16 mouse cellular contexts compared by ENCODE assay signal in genomic region chr10:22301641-22302040, GRCm38 (mm10). TPM values are rescaled to one million over a fixed set of nuclear protein-coding genes. Genes with fewer than 3 reads are reported as not detected.
DNase-seq lines count a peak whose midpoint lies in the region; ATAC-seq and TF ChIP-seq lines count a peak whose summit lies in the region.
"Had no signal": no experiment of that assay in that cellular context is flagged by ENCODE, and none has a peak within 500 bp of the region (broad histone marks: within the 10 kb centered on the region; RNA-seq: fewer than 3 reads in every experiment).

No protein-coding gene starts in this region.

- H3K9ac ChIP-seq in liver, adult 2 months (ENCODE audit: low read depth, low read length) = no peak overlapping the region
- no peak overlapping the region for H3K9ac ChIP-seq in liver, embryonic 11.5 days (ENCODE audit: low read depth, low read length)
- H3K9ac ChIP-seq in forebrain, embryonic 11.5 days (ENCODE audit: low read length) = no peak overlapping the region
- H3K9ac ChIP-seq: intestine, embryonic 15.5 days; limb, embryonic 15.5 days had no signal

- WGBS in liver, adult 2 months = 77% methylated on average over 1 of the region's 1 CpGs
- WGBS in liver, embryonic 11.5 days = 56% methylated on average over 1 of the region's 1 CpGs
- WGBS in forebrain, embryonic 11.5 days = 84% methylated on average over 1 of the region's 1 CpGs
- WGBS in limb, embryonic 10.5 days = 91% methylated on average over 1 of the region's 1 CpGs

- no peaks in the 10 kb centered on the region for H3K9me3 ChIP-seq in liver, embryonic 11.5 days (ENCODE audit: control insufficient read depth, low read length)
- no peaks in the 10 kb centered on the region for H3K9me3 ChIP-seq in forebrain, embryonic 11.5 days (ENCODE audit: control insufficient read depth, low read length)
- H3K9me3 ChIP-seq in limb, embryonic 10.5 days (replicated peaks) = no peaks in the 10 kb centered on the region
- H3K9me3 ChIP-seq: intestine, embryonic 15.5 days; limb, embryonic 15.5 days; midbrain, embryonic 10.5 days had no signal

- TF ChIP-seq CTCF in liver, adult 2 months (IDR thresholded peaks at IDR 0.05; ENCODE audit: low read depth, low read length) = no peak

- no peak overlapping the region for H3K27ac ChIP-seq in liver, adult 2 months (replicated peaks; ENCODE audit: insufficient read depth, low read depth, low read length)
- no peak overlapping the region for H3K27ac ChIP-seq in liver, embryonic 11.5 days (ENCODE audit: low read depth, low read length)
- H3K27ac ChIP-seq in brown adipose tissue, adult 24 weeks (replicated peaks; ENCODE audit: low read depth, low read length) = peak overlapping the region; percentile 77
- H3K27ac ChIP-seq in forebrain, embryonic 11.5 days (ENCODE audit: low read depth, low read length) = no peak overlapping the region
- H3K27ac ChIP-seq in limb, embryonic 10.5 days = no peak overlapping the region
- H3K27ac ChIP-seq: intestine, embryonic 15.5 days; limb, embryonic 15.5 days; midbrain, embryonic 10.5 days had no signal

- no peaks in the 10 kb centered on the region for H3K79me2 ChIP-seq in liver, adult 2 months (ENCODE audit: control insufficient read depth, insufficient read depth, low read length)

- peak overlapping the region; percentile 12; the same call in 1 of the 2 replicates for H3K4me3 ChIP-seq in liver, adult 2 months (ENCODE audit: insufficient read depth, low read depth, low read length)
- no peak overlapping the region for H3K4me3 ChIP-seq in liver, embryonic 11.5 days (ENCODE audit: low read depth, low read length)
- H3K4me3 ChIP-seq in brown adipose tissue, adult 24 weeks (ENCODE audit: insufficient read depth, low read depth, low read length) = peak overlapping the region; percentile 33
- no peak overlapping the region for H3K4me3 ChIP-seq in forebrain, embryonic 11.5 days (ENCODE audit: low read depth, low read length)
- H3K4me3 ChIP-seq in limb, embryonic 10.5 days = no peak overlapping the region
- H3K4me3 ChIP-seq: erythroblast, embryonic 14.5 days; intestine, embryonic 15.5 days; limb, embryonic 15.5 days; midbrain, embryonic 10.5 days had no signal

- no peak overlapping the region for H3K4me2 ChIP-seq in liver, embryonic 11.5 days
- H3K4me2 ChIP-seq in forebrain, embryonic 11.5 days (ENCODE audit: low read depth, low read length, severe bottlenecking) = no peak overlapping the region
- H3K4me2 ChIP-seq: intestine, embryonic 15.5 days; limb, embryonic 15.5 days had no signal

- H3K27me3 ChIP-seq in liver, adult 2 months (ENCODE audit: control insufficient read depth, insufficient read depth, low read length) = no peaks in the 10 kb centered on the region
- H3K27me3 ChIP-seq in liver, embryonic 11.5 days (replicated peaks; ENCODE audit: control insufficient read depth, insufficient read depth, low read length) = no peaks in the 10 kb centered on the region
- H3K27me3 ChIP-seq in forebrain, embryonic 11.5 days (ENCODE audit: control insufficient read depth, insufficient read depth, low read length) = no peaks in the 10 kb centered on the region
- no peaks in the 10 kb centered on the region for H3K27me3 ChIP-seq in limb, embryonic 10.5 days (ENCODE audit: low read depth, poor library complexity, severe bottlenecking)
- H3K27me3 ChIP-seq: intestine, embryonic 15.5 days; limb, embryonic 15.5 days had no signal

- H3K36me3 ChIP-seq in liver, adult 2 months (ENCODE audit: control insufficient read depth, insufficient read depth, low read length) = no peaks in the 10 kb centered on the region
- H3K36me3 ChIP-seq in liver, embryonic 11.5 days (ENCODE audit: control insufficient read depth, insufficient read depth, low read length) = no peaks in the 10 kb centered on the region
- no peaks in the 10 kb centered on the region for H3K36me3 ChIP-seq in forebrain, embryonic 11.5 days (ENCODE audit: control insufficient read depth, insufficient read depth, low read length)
- H3K36me3 ChIP-seq in limb, embryonic 10.5 days = no peaks in the 10 kb centered on the region
- H3K36me3 ChIP-seq: intestine, embryonic 15.5 days; limb, embryonic 15.5 days; midbrain, embryonic 10.5 days had no signal

- TF ChIP-seq POLR2A in liver, adult 2 months (IDR thresholded peaks at IDR 0.05; ENCODE audit: extremely low read depth, insufficient read depth, low read length) = no peak

- no peak for ATAC-seq in liver, embryonic 11.5 days (replicated peaks; ENCODE audit: low FRiP score)
- ATAC-seq in megakaryocyte progenitor cell, adult 5-6 weeks (replicated peaks; ENCODE audit: poor library complexity) = peak; percentile 58
- no peak for ATAC-seq in forebrain, embryonic 11.5 days (replicated peaks; ENCODE audit: low FRiP score)
- ATAC-seq: intestine, embryonic 15.5 days had no signal

- no peaks in the 10 kb centered on the region for H3K4me1 ChIP-seq in liver, adult 2 months (ENCODE audit: control insufficient read depth, insufficient read depth, low read length)
- H3K4me1 ChIP-seq in liver, embryonic 11.5 days (replicated peaks; ENCODE audit: control insufficient read depth, insufficient read depth, low read length) = no peaks in the 10 kb centered on the region
- H3K4me1 ChIP-seq in brown adipose tissue, adult 24 weeks (ENCODE audit: control insufficient read depth, insufficient read depth, insufficient read length, low read length) = no peaks in the 10 kb centered on the region
- no peaks in the 10 kb centered on the region for H3K4me1 ChIP-seq in forebrain, embryonic 11.5 days (replicated peaks; ENCODE audit: control insufficient read depth, insufficient read depth, low read length)
- no peaks in the 10 kb centered on the region for H3K4me1 ChIP-seq in limb, embryonic 10.5 days
- H3K4me1 ChIP-seq: intestine, embryonic 15.5 days; limb, embryonic 15.5 days had no signal

- peak; percentile 21 for DNase-seq in liver, adult 2 months (ENCODE audit: extremely low read depth, low read depth, low spot score)
- no peak for DNase-seq in liver, embryonic 11.5 days (ENCODE audit: low spot score)
- DNase-seq in CD4-positive helper T cell, adult 2 months (ENCODE audit: low read depth, low spot score) = peak; percentile 67
- no peak for DNase-seq in forebrain, embryonic 11.5 days (ENCODE audit: low spot score)
- no peak for DNase-seq in limb, embryonic 10.5 days (ENCODE audit: low spot score)
- DNase-seq in spleen, postnatal 10 days (ENCODE audit: low spot score in 2 of 2) = no peak
- DNase-seq: adrenal gland, postnatal 14 days; cerebellum, adult 11 months; kidney, postnatal 36 days had no signal

RNA-seq across cellular contexts. Expression of gene Raet1d, which starts 58.7 kb away (rescaled TPM):
- 13.0 and 18.3 TPM in 2 replicates for total RNA-seq in liver, adult 2 months (2014; rRNA removed)
- polyA plus RNA-seq in liver, adult 2 months (2012; rRNA removed) = 9.1 and 17.7 TPM in 2 replicates
- polyA plus RNA-seq in liver, embryonic 11.5 days (2014; fragmentation: Nextera tagmentation; extraction: Ambion mirVana) = 8.0 and 8.1 TPM in 2 replicates
- polyA plus RNA-seq in brown adipose tissue, adult 24 weeks (2012; ENCODE audit: insufficient read depth, insufficient read length, missing spikeins) = not detected in 2 replicates
- not detected in 2 replicates for total RNA-seq in megakaryocyte progenitor cell, adult 5-6 weeks (2015)
- not detected in 2 replicates for total RNA-seq in megakaryocyte progenitor cell, adult 5-6 weeks (2017)
- 16.5 and 17.8 TPM in 2 replicates for polyA plus RNA-seq in forebrain, embryonic 11.5 days (2014; fragmentation: Nextera tagmentation; extraction: Ambion mirVana)
- polyA plus RNA-seq in limb, embryonic 10.5 days (2016; fragmentation: Nextera tagmentation; extraction: Ambion mirVana) = 14.0 and 17.3 TPM in 2 replicates
- total RNA-seq: heart, adult 18-20 months had no signal
- polyA plus RNA-seq: erythroblast, embryonic 14.5 days had no signal

Comparison
In these comparisons a context has a peak if more than half of its experiments do, and no peak if none do; other contexts are left out.
1. DNase-seq: peak in liver, adult 2 months (single experiment) and CD4-positive helper T cell, adult 2 months (single experiment); none in liver, embryonic 11.5 days (single experiment), forebrain, embryonic 11.5 days (single experiment), limb, embryonic 10.5 days (single experiment) and spleen, postnatal 10 days (0 of 2).
2. H3K4me3 ChIP-seq: peak in liver, adult 2 months (single experiment) and brown adipose tissue, adult 24 weeks (single experiment); none in liver, embryonic 11.5 days (single experiment), forebrain, embryonic 11.5 days (single experiment) and limb, embryonic 10.5 days (single experiment).